Mouse (Mus musculus) ES-E14 (cell line): ENCODE measurements around the gene Klrg1.

Experiments used
- CHD2 ChIP-seq: IDR thresholded peaks from 2 replicates; pipeline ENCODE4 v1.6.1; 2014; ENCODE audit warnings: mild to moderate bottlenecking, low read depth, low read length, inconsistent platforms
- ZNF384 ChIP-seq: IDR thresholded peaks from 2 replicates; pipeline ENCODE4 v1.6.1; 2012; ENCODE audit warnings: low read depth, low read length, inconsistent platforms

DNA sequence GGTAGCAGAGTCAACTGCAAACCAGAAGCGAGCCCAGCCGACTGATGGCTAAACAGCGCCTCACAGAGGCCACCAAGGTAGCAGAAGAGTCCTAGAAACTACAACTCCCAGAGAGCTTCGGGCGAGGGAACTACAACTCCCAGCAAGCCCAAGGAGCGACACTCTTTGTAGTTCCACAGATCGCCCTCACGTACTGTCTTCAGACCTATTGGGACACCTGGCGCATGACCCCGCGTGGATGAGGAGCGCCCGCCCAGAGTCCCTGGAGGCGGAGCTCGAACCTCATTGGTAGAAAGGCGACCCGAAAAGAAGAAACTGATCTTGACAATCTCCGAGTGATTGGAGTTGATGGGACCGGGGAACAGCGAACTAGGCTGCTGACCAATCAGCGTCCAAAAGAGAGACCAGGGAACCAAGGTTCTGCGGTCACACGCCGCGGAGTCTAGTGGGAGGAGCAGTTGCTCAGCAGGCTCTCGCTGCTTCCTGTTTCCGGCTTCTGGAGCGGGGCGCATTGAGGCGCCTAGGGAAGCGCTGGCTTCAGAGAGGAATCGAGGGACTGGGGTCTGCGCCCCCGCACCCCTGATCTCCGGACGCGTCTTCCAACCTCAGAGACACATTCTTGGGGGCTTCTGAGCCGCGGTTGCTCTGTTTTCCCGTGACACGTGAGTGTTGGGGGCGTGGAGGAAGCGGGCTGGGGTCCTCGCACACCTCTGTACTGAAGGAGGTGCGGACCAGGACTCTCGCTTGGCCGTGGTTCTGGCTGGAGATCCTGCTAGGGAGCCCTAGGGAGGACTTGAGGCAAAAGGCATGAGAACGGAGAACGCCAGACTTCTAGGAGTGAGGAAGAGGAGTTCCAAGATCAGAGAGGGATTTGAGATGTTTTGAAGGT lies 26.1 kb upstream of the Klrg1 start, which contains the start of gene M6pr:
- TF ChIP-seq CHD2, result peak; percentile 68; the same call in 1 of the 2 replicates
- TF ChIP-seq ZNF384, result no peak
